Mouse (Mus musculus): Measurements from ENCODE around the gene Cdh22.

Gene Cdh22

GRCm38 (mm10) chr2:165252381-165252780, 17.7 kb upstream of the Cdh22 start:
- DNase-seq (ENCODE audit: extremely low read depth, low read depth, low spot score), result no peak

- no peak for DNase-seq (ENCODE audit: extremely low read depth, low read depth, low spot score)
Observed at GRCm38 (mm10) chr2:165250903-165251302, 16.2 kb upstream of the Cdh22 start.

- DNase-seq (ENCODE audit: extremely low read depth, low read depth, low spot score), result no peak
Observed at GRCm38 (mm10) chr2:165248967-165249366, 14.3 kb upstream of the Cdh22 start.

GRCm38 (mm10) chr2:165246349-165246748, 11.7 kb upstream of the Cdh22 start:
- DNase-seq (ENCODE audit: extremely low read depth, low read depth, low spot score), result no peak

- DNase-seq (ENCODE audit: extremely low read depth, low read depth, low spot score), result no peak
Observed at GRCm38 (mm10) chr2:165243122-165243720, 8.6 kb upstream of the Cdh22 start.

GRCm38 (mm10) chr2:165242575-165242974, 7.9 kb upstream of the Cdh22 start:
- no peak for DNase-seq (ENCODE audit: extremely low read depth, low read depth, low spot score)

- DNase-seq (ENCODE audit: extremely low read depth, low read depth, low spot score), result no peak
Observed at GRCm38 (mm10) chr2:165241786-165242185, 7.1 kb upstream of the Cdh22 start.

- DNase-seq (ENCODE audit: extremely low read depth, low read depth, low spot score), result no peak
Observed at GRCm38 (mm10) chr2:165240371-165240770, 5.7 kb upstream of the Cdh22 start.

GRCm38 (mm10) chr2:165239533-165240144, 5.0 kb upstream of the Cdh22 start:
- DNase-seq (ENCODE audit: extremely low read depth, low read depth, low spot score), result no peak

GRCm38 (mm10) chr2:165238416-165239145, 3.9 kb upstream of the Cdh22 start:
- no peak for DNase-seq (ENCODE audit: extremely low read depth, low read depth, low spot score)

- no peak for DNase-seq (ENCODE audit: extremely low read depth, low read depth, low spot score)
Observed at GRCm38 (mm10) chr2:165234291-165234612, 401 bp downstream of the Cdh22 start.

- no peak for DNase-seq (ENCODE audit: extremely low read depth, low read depth, low spot score)
Observed at GRCm38 (mm10) chr2:165233491-165234290, 962 bp downstream of the Cdh22 start.

- no peak for DNase-seq (ENCODE audit: extremely low read depth, low read depth, low spot score)
Observed at GRCm38 (mm10) chr2:165229050-165229449, 5.6 kb downstream of the Cdh22 start.

- DNase-seq (ENCODE audit: extremely low read depth, low read depth, low spot score), result no peak
Observed at GRCm38 (mm10) chr2:165223837-165224236, 10.8 kb downstream of the Cdh22 start.

GRCm38 (mm10) chr2:165221952-165222351, 12.7 kb downstream of the Cdh22 start:
- DNase-seq (ENCODE audit: extremely low read depth, low read depth, low spot score), result no peak

- DNase-seq (ENCODE audit: extremely low read depth, low read depth, low spot score), result no peak
Observed at GRCm38 (mm10) chr2:165220347-165220945, 14.2 kb downstream of the Cdh22 start.

- no peak for DNase-seq (ENCODE audit: extremely low read depth, low read depth, low spot score)
Observed at GRCm38 (mm10) chr2:165218954-165219353, 15.7 kb downstream of the Cdh22 start.

- no peak for DNase-seq (ENCODE audit: extremely low read depth, low read depth, low spot score)
Observed at GRCm38 (mm10) chr2:165217361-165218149, 17.1 kb downstream of the Cdh22 start.

- DNase-seq (ENCODE audit: extremely low read depth, low read depth, low spot score), result no peak
Observed at GRCm38 (mm10) chr2:165215103-165215951, 19.3 kb downstream of the Cdh22 start.
